Mouse (Mus musculus): ENCODE results near the gene Acp5.
"Not testable (repeated sequence)": the region's sequence is repeated elsewhere in the genome, so short reads cannot be mapped to it uniquely, and the experiment has no call there.

Acp5 gene

DNA sequence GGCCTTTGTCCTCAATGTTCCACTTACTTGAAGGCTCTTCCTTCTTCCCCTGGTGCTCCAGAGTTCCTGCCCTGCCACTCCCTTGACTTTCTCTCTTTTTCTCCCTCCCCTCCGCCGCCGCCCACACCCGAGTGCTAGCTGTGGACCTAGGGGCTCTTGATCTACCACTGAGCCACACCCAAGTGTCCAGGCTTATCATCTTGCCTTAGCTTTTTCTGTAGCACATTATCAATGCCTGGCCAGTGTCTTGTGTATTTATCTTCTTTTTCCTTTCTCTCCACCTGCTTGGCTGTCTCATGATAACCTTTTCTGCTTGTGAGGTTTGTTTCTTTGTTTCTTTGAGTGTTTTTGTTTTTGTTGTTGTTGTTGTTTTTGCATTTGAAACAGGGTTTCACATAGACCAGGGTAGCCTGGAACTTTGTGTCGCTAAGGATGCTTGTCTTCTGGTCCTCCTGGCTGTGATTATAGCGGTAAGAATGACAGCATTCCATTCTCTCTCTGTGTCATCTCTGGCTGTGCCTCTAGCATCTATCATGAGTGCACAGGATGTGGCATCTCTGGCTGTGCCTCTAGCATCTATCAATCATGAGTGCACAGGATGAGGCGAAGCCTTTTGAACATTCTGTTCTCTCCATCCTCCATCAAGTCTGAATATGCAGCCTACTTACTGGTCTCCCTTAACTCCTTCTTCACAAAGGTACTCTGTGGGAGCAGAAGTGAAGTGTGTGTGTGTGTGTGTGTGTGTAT is at the start of gene Acp5:
TSS of gene Acp5 (minus strand) at position 68 of the 747 bp plus-strand sequence.
- DNase-seq = no peak

- DNase-seq = no peak
Observed at GRCm38 (mm10) chr9:22172318-22172717, 36.8 kb upstream of the Acp5 start.

DNA sequence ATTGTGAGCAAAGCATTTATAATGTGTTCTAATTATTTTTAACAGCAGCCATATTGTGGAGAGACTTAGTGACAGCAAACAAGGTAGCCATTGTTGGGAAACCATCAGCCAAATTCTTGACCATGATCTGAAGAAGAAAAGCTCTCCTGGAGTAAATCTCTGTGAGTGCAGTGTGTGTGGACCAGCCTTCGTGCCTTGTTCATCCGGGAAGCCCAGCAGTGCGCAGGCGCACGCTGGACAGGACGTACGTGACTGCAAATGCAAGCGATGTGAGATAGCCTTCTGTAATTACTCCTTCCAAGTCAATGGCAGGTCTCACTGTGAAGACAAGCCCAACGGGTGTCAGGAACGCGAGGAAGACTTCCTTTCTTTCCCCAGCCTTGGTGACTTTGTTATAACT is 33.8 kb upstream of the Acp5 start:
- no peak for DNase-seq

DNA sequence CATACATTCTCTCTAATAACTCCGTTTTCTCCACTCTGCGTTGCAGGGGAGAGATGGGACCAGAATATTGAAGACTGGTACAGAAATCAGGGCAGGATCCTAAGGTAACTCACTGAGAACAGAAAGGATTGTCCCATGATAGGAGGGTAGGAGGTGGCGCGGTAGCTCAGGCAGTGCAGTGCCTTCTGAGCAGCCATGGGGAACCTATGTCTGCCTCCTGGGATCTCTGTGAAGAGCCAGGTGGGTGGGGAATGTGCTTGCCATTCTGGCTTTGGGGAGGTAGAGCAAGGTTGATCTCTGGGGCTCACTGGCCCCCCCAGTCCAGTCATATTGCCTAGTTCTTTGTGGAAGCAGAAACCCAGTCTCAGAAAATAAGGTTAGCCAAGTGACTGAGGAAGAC is 32.2 kb upstream of the Acp5 start:
- DNase-seq = no peak

DNA sequence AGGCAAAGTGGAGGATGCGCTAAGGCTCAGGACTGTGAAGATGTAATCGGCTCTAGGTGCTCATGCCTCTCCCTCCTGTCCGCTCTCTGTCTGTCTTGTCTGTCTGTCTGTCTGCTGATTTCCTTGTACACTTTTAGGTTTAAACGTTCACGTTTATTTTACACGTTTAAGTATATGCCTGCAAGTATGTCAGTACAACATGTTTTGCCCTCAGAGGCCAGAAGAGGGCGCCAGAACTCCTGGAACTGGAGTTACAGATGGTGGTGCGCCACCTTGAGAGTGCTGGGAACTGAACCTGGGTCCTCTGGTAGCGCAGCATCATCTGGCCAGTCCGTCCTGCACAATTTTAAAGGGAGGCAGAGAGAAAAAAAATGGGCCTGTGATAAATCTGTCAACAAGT is 31.2 kb upstream of the Acp5 start:
- DNase-seq = no peak

DNA sequence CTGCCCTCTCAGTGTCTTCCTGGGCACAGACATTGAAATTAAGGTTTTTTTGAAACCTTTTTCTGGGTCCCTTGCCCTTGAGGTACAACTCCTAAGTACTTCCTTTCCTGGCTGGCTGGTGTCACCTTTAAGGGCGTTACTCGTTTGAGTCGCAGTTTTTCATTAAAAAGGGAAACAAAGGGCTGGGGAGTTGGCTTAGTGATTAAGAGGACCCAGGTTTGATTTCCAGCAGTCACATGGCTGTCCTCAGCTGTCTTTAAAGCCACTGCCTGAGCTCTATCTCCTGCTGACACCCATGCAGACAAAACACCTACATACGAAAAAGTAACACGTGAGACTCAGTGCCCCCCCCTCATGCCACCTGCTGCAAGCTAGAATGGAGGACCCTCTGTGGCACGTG is 30.5 kb upstream of the Acp5 start:
- no peak for DNase-seq

- peak; percentile 37 to 43 for DNase-seq
Observed at GRCm38 (mm10) chr9:22164711-22165668, 29.5 kb upstream of the Acp5 start.

DNA sequence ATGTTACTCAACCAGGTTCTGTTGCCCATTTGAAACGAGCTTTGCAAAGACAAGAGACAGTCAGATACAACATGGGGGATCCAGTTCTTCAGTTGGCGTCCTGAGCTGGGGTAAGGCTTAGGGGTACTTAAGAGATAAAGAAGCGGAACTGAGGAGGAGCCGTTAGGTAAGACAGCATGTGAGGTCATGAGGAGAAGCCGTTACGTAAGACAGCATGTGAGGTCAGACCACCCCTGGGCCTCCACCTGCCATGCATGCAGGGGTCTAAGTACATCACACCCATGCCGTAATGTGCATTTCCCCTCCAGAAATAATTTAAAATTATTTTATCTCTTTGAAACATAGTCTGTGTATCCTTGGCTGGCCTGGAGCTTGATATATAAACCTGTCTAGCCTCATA is 27.4 kb upstream of the Acp5 start:
- no peak for DNase-seq

DNA sequence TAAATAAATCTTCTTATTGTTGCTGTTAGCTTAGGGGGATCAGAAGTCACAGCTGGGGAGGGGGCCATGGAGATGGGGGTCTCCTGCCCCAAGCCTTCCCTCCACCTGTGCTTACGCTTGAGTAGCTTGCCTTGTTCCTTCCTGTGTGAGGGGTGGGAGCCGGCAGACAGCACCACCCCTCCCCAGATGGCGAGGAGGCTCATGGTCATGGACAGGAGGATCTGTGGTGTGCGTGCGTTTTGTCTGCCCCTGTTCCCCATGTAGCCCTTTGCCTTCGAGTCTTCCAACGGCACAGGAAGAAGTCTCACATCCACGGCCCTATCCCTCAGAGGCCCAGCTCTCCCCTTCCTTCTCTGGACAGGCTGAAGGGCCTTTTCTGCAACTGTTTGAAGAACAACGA is 26.8 kb upstream of the Acp5 start:
- DNase-seq = no peak

- no peak for DNase-seq
Observed at GRCm38 (mm10) chr9:22161299-22161698, 25.8 kb upstream of the Acp5 start.

DNA sequence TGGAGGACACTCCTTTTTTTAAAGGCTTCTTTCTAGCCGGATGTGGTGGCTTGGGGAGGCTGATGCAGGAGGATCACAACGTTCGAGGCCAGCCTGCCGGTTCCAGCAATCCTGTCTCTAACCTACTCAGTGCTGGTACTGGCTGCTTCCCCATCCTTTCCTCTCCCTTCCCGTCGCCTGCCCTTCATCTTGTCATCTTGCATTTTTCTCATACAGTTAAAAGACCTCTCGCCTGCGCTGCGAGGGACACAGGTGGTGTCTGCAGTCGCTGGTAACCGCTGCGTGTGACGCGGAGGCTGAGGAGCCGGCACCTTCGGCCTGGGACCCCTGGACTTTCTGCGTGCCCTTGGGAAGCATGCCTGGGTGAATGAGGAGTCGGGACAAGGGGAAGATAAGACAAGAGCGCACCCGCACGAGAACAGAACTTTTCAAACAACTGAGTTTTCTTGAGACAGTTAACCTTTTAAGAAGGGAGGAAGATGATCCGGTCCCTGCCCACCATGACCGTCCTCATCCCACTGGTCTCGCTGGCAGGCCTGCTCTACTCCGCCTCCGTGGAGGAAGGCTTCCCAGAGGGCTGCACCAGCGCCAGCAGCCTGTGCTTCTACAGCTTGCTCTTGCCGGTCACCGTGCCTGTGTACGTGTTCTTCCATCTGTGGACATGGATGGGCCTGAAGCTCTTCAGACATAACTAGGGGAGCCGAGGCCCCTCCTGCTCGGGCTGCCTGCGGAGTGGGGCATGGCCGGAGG is 22.2 kb upstream of the Acp5 start:
- DNase-seq = peak; percentile 28 to 31

- DNase-seq = peak; percentile 98 to 100
Observed at GRCm38 (mm10) chr9:22156497-22157245, 21.2 kb upstream of the Acp5 start, which contains the start of gene Pigyl. Gene Pigyl (plus strand): TSS chr9:22156846.

GRCm38 (mm10) chr9:22155614-22156013 is 20.1 kb upstream of the Acp5 start:
- peak; percentile 69 to 79 for DNase-seq

DNA sequence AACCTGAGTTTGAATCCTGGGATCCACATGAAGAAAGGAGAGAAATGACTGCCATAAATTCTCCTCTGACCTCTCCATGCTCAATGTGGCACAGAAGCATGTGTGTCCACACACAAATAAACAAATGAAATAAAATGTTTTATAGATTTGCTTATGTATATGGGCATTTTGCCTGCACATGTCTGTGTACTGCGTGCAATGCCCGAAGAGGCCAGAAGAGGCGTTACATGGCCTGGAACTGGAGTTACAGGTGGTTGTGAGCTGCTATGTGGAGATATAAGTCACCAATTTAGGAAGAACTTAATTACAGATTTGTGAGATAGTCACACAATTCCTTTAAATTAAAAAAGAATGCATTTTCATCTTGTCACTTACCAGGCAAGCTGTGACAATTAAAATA is 18.3 kb upstream of the Acp5 start:
- DNase-seq = no peak

DNA sequence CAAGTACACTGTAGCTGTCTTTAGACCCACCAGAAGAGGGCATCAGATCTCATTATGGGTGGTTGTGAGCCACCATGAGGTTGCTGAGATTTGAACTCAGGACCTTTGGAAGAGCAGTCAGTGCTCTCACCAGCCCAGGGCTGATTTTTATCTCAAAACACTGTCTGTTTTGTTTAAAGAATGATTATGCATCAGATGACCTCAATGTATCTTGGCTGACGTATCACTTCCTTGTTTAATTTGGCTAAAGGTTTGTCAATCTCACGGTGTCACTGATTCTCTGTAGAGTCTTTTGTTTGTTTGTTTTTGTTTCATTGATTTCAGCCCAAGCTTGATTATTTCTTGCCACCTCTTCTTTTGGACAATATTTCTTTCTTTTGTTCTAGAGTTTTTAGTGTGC is 15.4 kb upstream of the Acp5 start:
- DNase-seq = no peak

DNA sequence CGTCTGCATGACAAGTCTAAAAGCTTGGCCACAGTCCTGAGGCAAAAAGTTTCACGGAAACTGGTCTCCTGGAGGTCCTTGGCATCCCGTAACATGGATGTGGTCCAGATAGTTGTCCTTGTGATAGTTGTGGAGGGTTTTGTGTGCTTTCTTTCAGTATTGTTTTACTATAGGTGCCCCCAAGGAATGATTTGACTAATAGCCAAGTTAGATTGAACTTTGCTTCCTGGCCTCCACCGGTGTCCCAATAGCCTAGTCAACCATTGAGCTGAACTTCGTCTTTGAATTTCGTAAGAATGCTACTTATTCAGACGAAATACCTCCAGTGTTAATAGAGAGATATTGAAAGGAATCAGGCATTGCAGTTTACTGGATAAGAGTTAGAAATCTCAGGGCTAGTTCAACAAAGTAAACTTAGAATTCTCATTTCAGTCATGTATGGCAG is 14.8 kb upstream of the Acp5 start:
- DNase-seq = not testable (repeated sequence)

DNA sequence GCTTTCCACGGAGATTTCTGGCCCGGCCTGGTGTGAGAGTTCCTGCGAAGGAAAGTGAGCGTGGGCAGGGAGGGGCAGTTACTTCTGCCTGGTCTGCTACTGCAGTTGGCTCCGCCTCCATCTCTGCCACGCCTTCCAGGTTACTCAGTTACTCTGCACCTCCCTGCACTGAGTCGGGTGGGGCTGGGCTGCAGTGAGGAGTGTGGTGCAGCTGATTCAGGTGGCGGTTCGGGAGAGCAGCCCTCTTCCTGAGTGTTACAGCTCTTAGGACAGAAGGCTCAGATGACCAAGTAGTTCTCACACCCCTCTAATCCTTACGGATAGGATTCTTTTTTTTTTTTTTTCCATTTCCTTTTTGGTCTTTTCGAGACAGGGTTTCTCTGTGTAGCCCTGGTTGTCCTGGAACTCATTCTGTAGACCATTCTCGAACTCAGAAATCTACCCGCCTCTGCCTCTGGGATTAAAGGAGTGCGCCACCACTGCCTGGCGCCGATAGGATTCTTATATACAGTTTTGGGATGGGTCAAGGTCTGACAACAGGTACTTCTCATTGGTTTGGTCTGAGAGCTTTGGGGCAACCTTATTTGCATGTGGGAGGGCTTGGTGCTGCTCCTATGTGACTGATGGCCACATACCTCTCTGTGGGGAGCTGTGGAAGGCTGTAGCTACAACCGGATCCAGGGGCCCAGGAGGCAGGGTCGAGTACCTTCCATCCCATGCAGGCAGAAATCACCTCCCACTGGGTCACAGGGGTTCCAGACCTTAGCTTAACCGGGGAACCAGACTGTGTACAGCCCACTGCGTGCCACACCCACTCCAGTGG is 14.1 kb upstream of the Acp5 start:
- DNase-seq = no peak

- no peak for DNase-seq
Observed at GRCm38 (mm10) chr9:22144304-22144965, 8.9 kb upstream of the Acp5 start.

DNA sequence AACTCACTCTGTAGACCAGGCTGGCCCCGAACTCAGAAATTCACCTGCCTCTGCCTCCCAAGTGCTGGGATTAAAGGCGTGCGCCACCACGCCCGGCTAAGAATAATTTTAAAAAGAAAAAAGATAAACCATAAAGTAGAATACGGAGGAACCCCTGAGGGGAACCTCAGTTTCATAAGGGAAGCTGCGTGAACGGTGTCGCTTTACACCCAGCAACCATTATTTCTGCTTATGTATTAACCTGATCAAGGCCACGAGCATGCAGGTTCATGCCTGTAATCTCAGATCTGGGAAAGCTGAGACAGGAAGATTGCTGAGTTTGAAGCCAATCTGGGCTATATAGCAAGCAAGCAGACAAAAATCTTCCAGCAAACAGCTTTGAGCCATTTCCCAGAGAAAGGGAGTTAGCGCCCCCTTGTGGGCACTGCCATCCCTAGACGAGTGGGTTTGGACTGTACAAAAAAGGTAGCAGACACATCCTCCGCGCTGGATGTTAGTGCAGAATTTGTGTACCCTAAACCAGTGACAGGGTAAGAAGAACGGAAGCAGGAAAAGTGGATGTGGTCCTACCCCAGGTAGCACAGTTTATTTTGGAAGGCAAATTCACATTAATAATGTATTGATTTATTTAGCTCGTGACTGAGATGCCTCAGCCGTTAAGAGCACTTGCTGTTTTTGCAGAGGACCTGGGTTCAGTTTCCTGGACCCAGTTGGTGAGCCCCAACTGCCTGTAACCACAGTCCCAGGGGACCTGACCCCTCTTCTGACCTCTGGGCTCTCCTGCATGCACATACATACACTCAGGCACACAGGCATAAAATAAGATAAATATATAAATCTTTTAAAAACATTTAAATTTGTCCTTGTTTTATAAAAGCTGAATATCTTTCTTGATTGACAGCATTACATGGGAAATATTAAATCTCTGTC is 7.9 kb upstream of the Acp5 start:
- peak; percentile 94 to 95 for DNase-seq

- DNase-seq = peak; percentile 68 to 71
Observed at GRCm38 (mm10) chr9:22139746-22140145, 4.2 kb upstream of the Acp5 start.
